Mouse (Mus musculus): Measurements from ENCODE around the gene Eno3.

GRCm38 (mm10) chr11:70679894-70680293, 22.9 kb downstream of the Eno3 start:
- TF ChIP-seq CTCF (IDR thresholded peaks at IDR 0.05; ENCODE audit: control insufficient read depth, insufficient read depth, insufficient read length) (no peak), MAX (IDR thresholded peaks at IDR 0.05) (no peak), MYOD1 (IDR thresholded peaks at IDR 0.05; ENCODE audit: control insufficient read depth, insufficient read length, low read depth) (no peak), FOSL1 (IDR thresholded peaks at IDR 0.05; ENCODE audit: insufficient read depth, low read length, poor library complexity, severe bottlenecking) (no peak), USF1 (IDR thresholded peaks at IDR 0.05; ENCODE audit: low read depth) (no peak), MYOG (IDR thresholded peaks at IDR 0.05; ENCODE audit: control insufficient read depth, extremely low read depth, insufficient read length) (no peak)

All from C2C12 (cell line).